Mouse (Mus musculus) liver, embryonic 14.5 days (tissue): Measurements from ENCODE around the gene Aldh3b2.

Experiments
- CTCF ChIP-seq: IDR thresholded peaks from 2 replicates; pipeline ENCODE4 v1.5.1; 2016; ENCODE audit warnings: antibody characterized with exemption, low read depth, control low read depth
- EP300 ChIP-seq: IDR thresholded peaks from 2 replicates; pipeline ENCODE4 v1.6.1; 2016; ENCODE audit warnings: antibody characterized with exemption, low read depth

- TF ChIP-seq CTCF (no peak), EP300 (no peak)
Observed at GRCm38 (mm10) chr19:3990804-3991203, 18.7 kb downstream of the Aldh3b2 start.
